22 mouse cellular contexts compared by ENCODE assay signal in genomic region chr10:75001391-75001790, GRCm38 (mm10). TPM values are rescaled to one million over a fixed set of nuclear protein-coding genes. Genes with fewer than 3 reads are reported as not detected.
DNase-seq lines count a peak whose midpoint lies in the region; ATAC-seq and TF ChIP-seq lines count a peak whose summit lies in the region.
"Had no signal": no experiment of that assay in that cellular context is flagged by ENCODE, and none has a peak within 500 bp of the region (broad histone marks: within the 10 kb centered on the region; RNA-seq: fewer than 3 reads in every experiment).

No protein-coding gene starts in this region.

- H3K9ac ChIP-seq in liver, embryonic 11.5 days (ENCODE audit: low read depth, low read length): no peak overlapping the region
- H3K9ac ChIP-seq: embryonic facial prominence, embryonic 12.5 days; forebrain, embryonic 15.5 days; heart, embryonic 15.5 days; hindbrain, embryonic 14.5 days had no signal

- peak; percentile 93 for ATAC-seq in cerebellum, adult (ENCODE audit: insufficient number of reproducible peaks, low FRiP score, low TSS enrichment)
- no peak for ATAC-seq in liver, embryonic 11.5 days (replicated peaks; ENCODE audit: low FRiP score)
- ATAC-seq: forebrain, embryonic 15.5 days; intestine, postnatal 0 days had no signal

- WGBS in cerebellum, adult 2 months: 10% methylated on average over 8 of the region's 8 CpGs
- 89% methylated on average over 8 of the region's 8 CpGs for WGBS in liver, embryonic 11.5 days
- 93% methylated on average over 8 of the region's 8 CpGs for WGBS in kidney, adult 2 months

- H3K4me2 ChIP-seq in liver, embryonic 11.5 days: no peak overlapping the region
- H3K4me2 ChIP-seq: embryonic facial prominence, embryonic 12.5 days; forebrain, embryonic 15.5 days; heart, embryonic 15.5 days; hindbrain, embryonic 14.5 days had no signal

- no peaks in the 10 kb centered on the region for H3K9me3 ChIP-seq in liver, embryonic 11.5 days (ENCODE audit: control insufficient read depth, low read length)
- H3K9me3 ChIP-seq: embryonic facial prominence, embryonic 12.5 days; forebrain, embryonic 15.5 days; heart, embryonic 10.5 days; heart, embryonic 15.5 days had no signal

- peak; percentile 93 for DNase-seq in brain, adult 2 months (ENCODE audit: low read depth, low spot score)
- DNase-seq in cerebellum, adult 2 months: peak; percentile 78 to 91
- peak; percentile 83 to 90 for DNase-seq in cerebellum, postnatal 10 days
- no peak for DNase-seq in liver, embryonic 11.5 days (ENCODE audit: low spot score)
- no peak for DNase-seq in adrenal gland, postnatal 14 days
- DNase-seq in kidney, adult 2 months: no peak
- DNase-seq in thymus, postnatal 10 days (ENCODE audit: low spot score in 2 of 2): no peak
- DNase-seq: adrenal gland, adult 8-10 months; gastrocnemius, postnatal 36 days; heart, adult 18-20 months; heart, postnatal 14 days had no signal

- no peak for TF ChIP-seq CTCF in cerebellum, adult 2 months (IDR thresholded peaks at IDR 0.05; ENCODE audit: borderline replicate concordance, insufficient read depth, low read depth, low read length)
- TF ChIP-seq CTCF in kidney, adult 2 months (conservative IDR thresholded peaks at IDR 0.05; ENCODE audit: insufficient read depth, insufficient read length, low read depth, low read length): no peak

- no peak for TF ChIP-seq POLR2A in cerebellum, adult 2 months (IDR thresholded peaks at IDR 0.05; ENCODE audit: borderline replicate concordance, insufficient read depth, low read length)
- TF ChIP-seq POLR2A in kidney, adult 2 months (IDR thresholded peaks at IDR 0.05; ENCODE audit: low read depth, low read length): no peak

- H3K27me3 ChIP-seq in cerebellum, adult 2 months (ENCODE audit: control insufficient read depth, insufficient read depth, low read length): no peaks in the 10 kb centered on the region
- no peaks in the 10 kb centered on the region for H3K27me3 ChIP-seq in liver, embryonic 11.5 days (replicated peaks; ENCODE audit: control insufficient read depth, insufficient read depth, low read length)
- H3K27me3 ChIP-seq in kidney, adult 2 months (replicated peaks; ENCODE audit: control insufficient read depth, insufficient read depth, low read length): no peaks in the 10 kb centered on the region
- H3K27me3 ChIP-seq: embryonic facial prominence, embryonic 12.5 days; forebrain, embryonic 15.5 days had no signal

- 0 out of 2 replicates have a peak overlapping the region, but pooled peaks have one; percentile 1 for H3K27ac ChIP-seq in cerebellum, adult 2 months (ENCODE audit: insufficient read depth, low read length)
- H3K27ac ChIP-seq in liver, embryonic 11.5 days (ENCODE audit: low read depth, low read length): no peak overlapping the region
- no peak overlapping the region for H3K27ac ChIP-seq in kidney, adult 2 months (ENCODE audit: insufficient read depth, low read depth, low read length)
- H3K27ac ChIP-seq: embryonic facial prominence, embryonic 12.5 days; forebrain, embryonic 15.5 days; heart, embryonic 10.5 days; heart, embryonic 15.5 days; hindbrain, embryonic 14.5 days had no signal

- H3K36me3 ChIP-seq in liver, embryonic 11.5 days (ENCODE audit: control insufficient read depth, insufficient read depth, low read length): no peaks in the 10 kb centered on the region
- no peaks in the 10 kb centered on the region for H3K36me3 ChIP-seq in kidney, adult 2 months (ENCODE audit: control insufficient read depth, insufficient read depth, low read length)
- H3K36me3 ChIP-seq: embryonic facial prominence, embryonic 12.5 days; forebrain, embryonic 15.5 days; G1E; heart, embryonic 10.5 days; heart, embryonic 15.5 days had no signal

- no peak overlapping the region for H3K4me3 ChIP-seq in cerebellum, adult 2 months (replicated peaks; ENCODE audit: insufficient read depth, low read depth, low read length)
- H3K4me3 ChIP-seq in liver, embryonic 11.5 days (ENCODE audit: low read depth, low read length): no peak overlapping the region
- no peak overlapping the region for H3K4me3 ChIP-seq in kidney, adult 2 months (ENCODE audit: insufficient read depth, low read depth, low read length)
- H3K4me3 ChIP-seq: embryonic facial prominence, embryonic 12.5 days; forebrain, embryonic 15.5 days; heart, embryonic 10.5 days; heart, embryonic 15.5 days had no signal

- peaks cover 27% of the 10 kb centered on the region for H3K4me1 ChIP-seq in cerebellum, adult 2 months (ENCODE audit: control insufficient read depth, insufficient read depth, low read length)
- H3K4me1 ChIP-seq in liver, embryonic 11.5 days (replicated peaks; ENCODE audit: control insufficient read depth, insufficient read depth, low read length): peaks cover 17% of the 10 kb centered on the region
- H3K4me1 ChIP-seq in kidney, adult 2 months (ENCODE audit: control insufficient read depth, insufficient read depth, low read length): no peaks in the 10 kb centered on the region
- H3K4me1 ChIP-seq: heart, embryonic 15.5 days had no signal

RNA-seq across cellular contexts. Expression of gene Rsph14, which starts 31.0 kb away (rescaled TPM):
- 0.43 and 0.79 TPM in 2 replicates for polyA plus RNA-seq in cerebellum, adult 2 months (2012; rRNA removed)
- polyA plus RNA-seq in liver, embryonic 11.5 days (2014; fragmentation: Nextera tagmentation; extraction: Ambion mirVana): not detected in 2 replicates
- total RNA-seq in adrenal gland, postnatal 14 days (2021): 0.52 and 0.53 TPM in 2 replicates
- polyA plus RNA-seq in kidney, adult 2 months (2012; rRNA removed): not detected in 2 replicates
- total RNA-seq: gastrocnemius, adult 8-10 months; gastrocnemius, postnatal 36 days; heart, adult 18-20 months; heart, postnatal 14 days; hematopoietic stem cell, adult 5-6 weeks had no signal
- polyA plus RNA-seq: embryonic facial prominence, embryonic 12.5 days; forebrain, embryonic 11.5 days; G1E; heart, embryonic 10.5 days; heart, embryonic 15.5 days; intestine, postnatal 0 days had no signal

RNA-seq across cellular contexts. Expression of gene Gnaz, which starts 34.4 kb away (rescaled TPM):
- 41.0 and 44.1 TPM in 2 replicates for polyA plus RNA-seq in cerebellum, adult 2 months (2012; rRNA removed)
- polyA plus RNA-seq in liver, embryonic 11.5 days (2014; fragmentation: Nextera tagmentation; extraction: Ambion mirVana): 13.3 and 13.6 TPM in 2 replicates
- 2.5 and 3.2 TPM in 2 replicates for total RNA-seq in adrenal gland, postnatal 14 days (2021)
- polyA plus RNA-seq in kidney, adult 2 months (2012; rRNA removed): 4.4 and 5.0 TPM in 2 replicates

RNA-seq across cellular contexts. Expression of gene Rab36, which starts 35.5 kb away (rescaled TPM):
- 20.4 and 21.2 TPM in 2 replicates for polyA plus RNA-seq in cerebellum, adult 2 months (2012; rRNA removed)
- 6.5 and 7.8 TPM in 2 replicates for polyA plus RNA-seq in liver, embryonic 11.5 days (2014; fragmentation: Nextera tagmentation; extraction: Ambion mirVana)
- total RNA-seq in adrenal gland, postnatal 14 days (2021): 9.7 and 13.7 TPM in 2 replicates
- 9.5 and 9.9 TPM in 2 replicates for polyA plus RNA-seq in kidney, adult 2 months (2012; rRNA removed)
- polyA plus RNA-seq: G1E had no signal

RNA-seq across cellular contexts. Expression of gene Bcr, which starts 59.0 kb away (rescaled TPM):
- 44.3 and 44.4 TPM in 2 replicates for polyA plus RNA-seq in cerebellum, adult 2 months (2012; rRNA removed)
- polyA plus RNA-seq in liver, embryonic 11.5 days (2014; fragmentation: Nextera tagmentation; extraction: Ambion mirVana): 4.2 and 6.8 TPM in 2 replicates
- total RNA-seq in adrenal gland, postnatal 14 days (2021): 26.3 and 27.1 TPM in 2 replicates
- 28.4 and 28.7 TPM in 2 replicates for polyA plus RNA-seq in kidney, adult 2 months (2012; rRNA removed)
- polyA plus RNA-seq: G1E had no signal

Comparison
In these comparisons a context has a peak if more than half of its experiments do, and no peak if none do; other contexts are left out.
1. DNase-seq: peak in brain, adult 2 months (single experiment), cerebellum, adult 2 months (2 of 2) and cerebellum, postnatal 10 days (2 of 2); none in liver, embryonic 11.5 days (single experiment), adrenal gland, postnatal 14 days (single experiment), kidney, adult 2 months (single experiment) and thymus, postnatal 10 days (0 of 2).